Mouse (Mus musculus) liver, adult (tissue): ENCODE data around the gene Ccdc190.

ENCODE experiments used
- GATA4 ChIP-seq: IDR thresholded peaks from 2 replicates; pipeline ENCODE4 v1.6.1; 2014; ENCODE audit warnings: mild to moderate bottlenecking, low read length; ENCODE audit not compliant: insufficient replicate concordance

The Ccdc190 gene

GRCm38 (mm10) chr1:169968792-169969515 is 40.5 kb downstream of the Ccdc190 start, which contains the start of gene Hsd17b7:
Hsd17b7 (minus strand) TSS chr1:169969241.
- TF ChIP-seq GATA4: peak; percentile 74; the same call in 1 of the 2 replicates

GRCm38 (mm10) chr1:169969516-169969886 is 41.1 kb downstream of the Ccdc190 start:
- TF ChIP-seq GATA4: no peak

GRCm38 (mm10) chr1:169970936-169971335 is 42.5 kb downstream of the Ccdc190 start:
- TF ChIP-seq GATA4: no peak

GRCm38 (mm10) chr1:169971998-169972397 is 43.5 kb downstream of the Ccdc190 start:
- no peak for TF ChIP-seq GATA4

GRCm38 (mm10) chr1:169977621-169978020 is 49.2 kb downstream of the Ccdc190 start:
- TF ChIP-seq GATA4: no peak
